Mouse (Mus musculus): ENCODE data around the gene Tpcn1.

The Tpcn1 gene

DNA sequence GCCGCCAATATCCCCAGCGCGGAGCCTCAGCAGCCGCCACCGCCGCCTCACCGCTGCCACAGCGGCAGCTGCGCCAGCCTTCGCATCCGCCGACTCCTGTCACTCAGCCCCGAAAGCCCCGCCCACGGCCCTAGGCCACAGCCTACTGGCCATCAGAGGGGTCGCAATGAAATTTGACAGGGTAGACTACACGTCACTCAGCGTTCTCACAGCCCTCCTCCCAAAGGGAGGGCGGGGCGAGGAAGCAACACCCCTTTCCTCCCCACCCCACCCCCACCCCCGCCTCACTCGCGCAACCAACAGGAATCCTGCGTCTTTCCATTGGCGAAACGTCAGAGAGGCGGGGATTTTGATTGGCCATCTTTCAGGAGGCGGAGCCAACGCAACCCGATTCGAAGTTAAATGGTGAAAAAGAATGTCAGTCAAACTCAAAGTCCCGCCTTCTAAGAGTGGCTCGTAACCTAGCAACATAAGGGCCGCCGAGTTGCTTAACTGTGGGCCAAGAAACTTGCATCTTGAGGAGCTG is at the start of gene Tpcn1, which contains the start of gene Iqcd:
Gene Tpcn1, minus strand, starts transcription at position 105 of the 526 bp plus-strand sequence.
Gene Iqcd, plus strand, starts transcription at position 448 of the 526 bp plus-strand sequence.
- in situ Hi-C loops (cut with MseI, MboI) = no loop called here

GRCm38 (mm10) chr5:120635633-120636032 is 47.2 kb upstream of the Tpcn1 start:
- in situ Hi-C loops (cut with MseI, MboI) = no loop called here

GRCm38 (mm10) chr5:120634860-120635259 is 46.4 kb upstream of the Tpcn1 start:
- in situ Hi-C loops (cut with MseI, MboI) = no loop called here

DNA sequence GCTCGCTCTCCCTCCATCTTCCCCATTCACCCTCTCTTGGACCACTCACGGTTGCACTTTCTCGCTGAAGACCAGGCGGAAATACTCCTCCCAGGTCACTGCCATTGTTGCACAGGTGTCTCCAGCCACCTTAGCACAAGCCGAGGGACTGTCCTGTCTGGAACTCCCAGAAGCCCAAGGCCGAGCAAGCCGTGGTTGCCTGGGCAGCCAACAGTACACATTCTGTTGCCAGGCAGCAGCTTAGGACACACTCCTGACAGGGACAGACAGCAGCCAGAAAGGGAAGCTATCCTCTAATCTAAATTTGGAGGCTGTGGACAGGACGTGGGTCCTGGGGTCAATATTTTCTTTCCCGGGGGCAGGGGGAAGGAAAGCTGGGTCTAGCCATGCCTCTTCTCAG is 45.7 kb upstream of the Tpcn1 start, which contains the start of gene Cfap73:
Gene Cfap73, minus strand, starts transcription at position 105 of the 400 bp plus-strand sequence.
- in situ Hi-C loops (cut with MseI, MboI) = no loop called here

DNA sequence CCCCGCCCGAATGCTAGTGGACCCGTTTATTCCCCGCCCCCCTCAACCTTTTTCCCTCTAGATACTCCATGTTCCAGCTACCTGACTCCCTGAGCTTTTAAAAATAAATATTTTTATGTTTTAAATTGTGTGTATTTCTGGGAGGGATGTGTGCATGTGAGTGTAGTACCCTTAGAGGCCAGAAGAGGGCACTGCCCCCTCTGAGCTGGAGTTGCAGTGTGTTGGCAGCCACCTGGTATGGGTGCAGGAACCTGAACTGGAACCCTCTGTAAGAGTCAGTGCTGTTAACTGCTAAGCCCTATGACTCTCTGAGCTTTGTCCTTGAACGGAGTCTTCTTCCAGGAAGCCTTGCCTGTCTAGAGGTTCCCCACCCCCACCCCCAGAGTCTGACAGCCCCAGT is 43.4 kb upstream of the Tpcn1 start:
- in situ Hi-C loops (cut with MseI, MboI) = no loop called here

- in situ Hi-C loops (cut with MseI, MboI) = no loop called here
These were observed 42.7 kb upstream of the Tpcn1 start for GRCm38 (mm10) chr5:120631128-120631527.

DNA sequence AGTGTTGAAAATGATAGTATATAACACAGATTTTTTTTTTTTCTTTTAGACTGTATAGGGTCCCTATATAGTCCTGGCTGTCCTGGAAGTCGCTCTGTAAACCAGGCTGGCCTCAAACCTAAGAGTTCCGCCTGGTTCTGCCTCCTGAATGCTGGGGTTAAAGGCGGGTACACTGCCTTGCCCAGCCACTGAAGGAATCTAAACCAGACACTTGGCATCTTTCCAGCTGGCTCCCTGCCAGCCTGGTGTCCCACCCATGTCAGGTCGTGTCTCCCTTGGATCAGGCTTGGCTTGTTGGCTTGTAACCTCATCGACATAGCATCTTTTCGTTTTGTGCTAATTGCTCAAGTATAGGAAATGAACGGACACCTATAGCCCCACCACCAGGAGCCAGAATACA is 40.2 kb upstream of the Tpcn1 start:
- in situ Hi-C loops (cut with MseI, MboI) = no loop called here

DNA sequence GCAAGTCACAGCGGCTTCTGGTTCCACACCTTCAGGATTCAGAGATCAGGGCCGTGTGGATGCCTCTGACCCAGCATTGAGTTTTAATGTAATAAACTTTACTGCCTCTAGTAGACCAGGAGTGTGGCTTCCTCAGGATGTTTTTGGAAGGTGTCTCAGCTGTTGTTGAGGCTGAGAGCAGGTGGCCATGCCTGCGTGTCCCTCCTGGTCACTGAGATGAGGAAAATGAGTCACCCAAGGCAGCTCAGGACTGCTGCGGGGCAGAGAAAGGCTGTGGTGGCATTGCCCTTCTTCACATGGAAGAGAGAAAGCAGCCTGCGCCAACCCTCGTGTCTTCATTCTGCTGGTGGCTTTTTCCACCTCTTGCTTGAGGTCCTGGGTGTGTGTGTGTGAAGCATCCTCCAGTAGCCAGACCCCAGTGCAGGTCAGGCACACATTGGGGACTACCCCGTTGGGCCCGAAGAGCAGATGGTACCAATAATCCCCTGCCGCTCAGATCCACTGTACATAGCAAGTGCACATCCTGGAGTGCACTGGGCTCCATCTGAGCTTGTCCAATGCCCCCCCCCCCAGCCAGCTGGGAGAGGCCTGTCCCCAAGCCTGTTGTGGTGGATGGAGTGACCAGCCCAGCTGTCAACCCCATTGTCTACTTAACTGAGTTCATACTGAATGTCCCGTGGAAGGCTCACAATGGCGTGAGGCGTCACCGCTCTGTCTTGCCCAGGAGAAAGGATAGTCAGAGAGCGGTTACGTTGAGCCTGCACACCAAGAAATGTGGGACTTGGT is 39.2 kb upstream of the Tpcn1 start:
- in situ Hi-C loops (cut with MseI, MboI) = no loop called here

GRCm38 (mm10) chr5:120626399-120626798 is 37.9 kb upstream of the Tpcn1 start:
- in situ Hi-C loops (cut with MseI, MboI) = no loop called here

DNA sequence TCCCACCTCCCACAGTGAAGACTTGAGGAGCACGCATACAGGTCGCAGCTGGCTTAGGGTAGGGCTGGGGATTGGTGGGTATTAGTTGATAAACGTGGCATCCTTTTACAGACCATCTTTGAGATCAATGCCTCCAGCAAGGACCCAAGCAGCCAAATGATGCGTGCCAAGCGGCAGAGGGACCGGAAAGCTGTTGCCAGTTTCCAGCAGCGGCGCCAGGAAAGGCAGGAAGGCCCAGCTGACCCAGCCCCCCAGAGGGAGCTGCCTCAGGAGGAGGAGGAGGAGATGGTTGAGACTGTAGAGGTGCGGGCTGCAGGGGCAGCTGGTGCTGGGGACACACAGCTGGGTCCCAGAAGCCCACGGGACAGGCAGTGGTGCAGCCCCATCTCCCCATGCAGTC is 36.0 kb upstream of the Tpcn1 start:
- in situ Hi-C loops (cut with MseI, MboI) = no loop called here

DNA sequence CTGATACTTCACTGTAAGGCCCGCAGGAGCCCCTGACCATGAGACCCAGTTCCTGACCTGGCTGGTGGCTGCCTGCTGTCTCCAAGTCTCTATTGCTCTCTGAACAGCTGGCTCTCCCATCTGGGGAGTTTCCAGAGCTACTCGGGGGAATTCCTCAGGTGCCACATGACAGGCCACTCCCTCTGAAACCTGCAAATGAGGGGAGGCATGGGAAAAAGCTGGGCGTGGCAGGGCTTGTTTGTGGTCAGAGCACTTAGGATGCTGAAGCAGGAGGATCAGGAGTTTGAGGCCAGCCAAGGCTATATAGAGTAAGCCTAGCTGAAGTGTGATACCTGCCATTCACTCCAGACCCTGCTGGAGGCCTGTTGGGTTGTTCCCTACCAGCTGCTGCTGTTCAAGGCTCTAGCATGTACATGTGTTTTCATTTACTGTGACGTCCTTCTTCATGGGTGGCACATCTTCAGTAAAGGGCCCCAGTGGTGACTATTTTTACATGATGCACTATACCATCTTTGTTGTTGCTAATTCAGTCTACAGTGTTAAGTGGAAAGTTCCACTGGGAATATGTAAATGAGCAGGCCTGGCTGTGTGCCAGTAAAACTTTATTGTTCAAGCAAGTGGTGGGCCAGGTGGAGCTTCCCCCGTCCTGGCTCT is 33.9 kb upstream of the Tpcn1 start:
- in situ Hi-C loops (cut with MseI, MboI) = no loop called here

GRCm38 (mm10) chr5:120621846-120622197 is 33.3 kb upstream of the Tpcn1 start:
- in situ Hi-C loops (cut with MseI, MboI) = no loop called here

DNA sequence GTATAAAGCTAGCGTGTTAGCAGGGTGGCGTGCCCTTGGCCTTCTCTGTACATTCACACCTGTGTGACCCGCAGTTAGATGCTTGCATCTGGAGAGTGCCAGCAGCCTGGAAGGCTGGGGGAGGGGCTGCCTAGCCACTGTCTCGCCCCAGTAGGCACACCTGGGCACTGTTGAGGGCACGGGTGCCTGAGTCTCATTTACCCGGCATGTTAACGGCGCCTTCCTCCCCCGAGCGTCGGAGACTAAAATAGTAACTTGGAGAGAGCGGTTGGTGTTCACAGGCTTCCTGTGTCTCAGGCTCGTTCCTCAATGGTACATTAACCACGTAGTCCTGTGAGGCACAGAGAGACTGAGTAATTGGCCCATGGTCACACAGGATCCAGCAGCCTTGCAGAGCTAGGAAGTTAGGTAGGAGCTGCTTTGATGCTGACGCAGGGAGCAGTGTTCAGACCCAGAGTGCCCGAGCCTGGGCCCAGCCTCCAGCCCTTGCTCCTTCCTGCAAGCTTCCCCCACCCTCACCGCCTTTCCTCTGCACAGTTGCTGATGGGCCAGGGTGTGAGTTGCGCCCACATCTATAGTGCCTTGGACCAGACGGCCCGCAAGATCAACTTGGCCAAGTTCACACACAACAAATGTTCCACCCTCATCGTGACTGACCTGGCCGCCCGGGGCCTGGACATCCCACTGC is 32.7 kb upstream of the Tpcn1 start:
- in situ Hi-C loops (cut with MseI, MboI) = no loop called here

DNA sequence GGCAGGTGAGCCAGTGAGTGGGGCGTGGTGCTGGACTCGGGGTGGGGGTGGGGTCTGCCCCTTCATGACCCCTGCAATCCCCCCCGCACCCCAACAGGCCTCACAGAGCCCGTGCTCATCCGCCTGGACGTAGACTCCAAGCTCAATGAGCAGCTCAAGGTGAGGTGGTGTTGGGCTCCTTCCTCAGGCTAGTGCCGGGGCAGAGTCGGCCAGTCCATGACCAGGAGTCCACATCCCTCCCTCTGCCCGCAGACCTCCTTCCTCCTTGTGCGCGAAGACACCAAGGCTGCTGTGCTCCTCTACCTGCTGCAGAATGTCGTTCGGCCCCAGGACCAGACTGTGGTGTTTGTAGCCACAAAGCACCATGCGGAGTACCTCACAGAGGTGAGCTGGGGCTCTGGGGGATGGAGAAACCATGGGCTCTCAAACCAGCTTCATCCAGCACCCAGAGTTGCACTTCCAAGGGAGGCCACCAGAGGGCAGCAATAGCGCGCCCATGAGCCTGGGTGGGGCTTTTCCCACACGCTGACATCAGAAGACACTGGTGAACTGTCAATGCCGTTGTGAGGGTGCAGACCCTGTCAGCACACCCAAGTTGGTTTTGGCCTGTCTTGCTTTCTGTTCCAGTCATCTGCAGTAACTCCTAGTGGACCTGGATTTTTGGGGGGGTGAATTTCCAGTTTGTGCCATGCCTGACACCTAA is 32.1 kb upstream of the Tpcn1 start:
- in situ Hi-C loops (cut with MseI, MboI) = no loop called here

GRCm38 (mm10) chr5:120619201-120619600 is 30.7 kb upstream of the Tpcn1 start:
- in situ Hi-C loops (cut with MseI, MboI) = loop anchor here in 1 of 2 experiments (5.0 kb wide), 1 partner anchor 53 kb away; no protein-coding TSS in a partner anchor

- in situ Hi-C loops (cut with MseI, MboI) = loop anchor here in 1 of 2 experiments (5.0 kb wide), 1 partner anchor 54 kb away; no protein-coding TSS in a partner anchor
These were observed 30.3 kb upstream of the Tpcn1 start for GRCm38 (mm10) chr5:120618778-120619177.

DNA sequence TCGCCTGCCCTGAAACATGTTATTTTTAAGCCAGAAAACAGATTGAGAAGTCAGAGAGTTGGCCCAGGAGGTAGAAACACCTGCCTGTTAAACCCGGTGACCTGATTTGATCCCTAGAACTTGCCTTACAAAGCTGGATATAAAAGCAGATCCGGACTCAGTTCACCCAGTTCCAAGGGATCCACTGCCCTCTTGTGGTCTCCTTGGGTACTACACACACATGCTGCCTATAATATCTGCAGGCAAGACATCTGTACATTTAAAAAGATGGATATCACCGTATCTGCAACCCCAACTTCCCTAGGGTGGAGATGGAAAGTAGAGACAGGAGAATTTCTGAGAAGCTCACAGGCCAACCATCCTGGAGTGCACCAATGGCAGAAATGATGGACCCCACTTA is 27.4 kb upstream of the Tpcn1 start:
- in situ Hi-C loops (cut with MseI, MboI) = loop anchor here in 1 of 2 experiments (5.0 kb wide), 1 partner anchor 56 kb away; no protein-coding TSS in a partner anchor

- in situ Hi-C loops (cut with MseI, MboI) = no loop called here
These were observed 24.5 kb upstream of the Tpcn1 start for GRCm38 (mm10) chr5:120612822-120613604.

GRCm38 (mm10) chr5:120612442-120612821 is 24.0 kb upstream of the Tpcn1 start, which contains the start of the genes Rita1 and Ddx54:
Rita1 (minus strand) TSS chr5:120612589.
Ddx54 (plus strand) TSS chr5:120612739.
- in situ Hi-C loops (cut with MseI, MboI) = no loop called here

DNA sequence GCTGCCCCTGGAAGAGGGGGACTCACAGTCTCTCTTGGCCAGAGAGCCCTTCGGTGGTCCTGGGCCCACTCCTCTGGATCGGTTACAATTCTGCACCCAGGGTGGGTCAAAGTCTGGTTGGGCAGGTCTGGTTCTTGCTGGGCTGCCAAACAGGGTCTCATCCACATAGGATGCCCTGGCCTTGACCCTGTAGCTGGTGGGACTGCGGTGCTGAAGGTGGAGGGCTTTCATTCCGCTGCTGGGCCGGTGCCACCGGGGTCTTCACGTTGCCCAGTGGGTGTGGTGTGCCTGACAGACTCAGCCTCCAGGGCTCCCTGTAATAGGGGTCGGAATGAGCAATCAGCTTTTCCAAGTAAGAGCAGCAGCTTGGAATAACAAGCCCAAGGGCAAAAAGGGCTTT is 22.9 kb upstream of the Tpcn1 start:
- in situ Hi-C loops (cut with MseI, MboI) = no loop called here
